Mouse (Mus musculus) kidney, postnatal 10 days (tissue): ENCODE results near the gene F11r.
A peak's percentile ranks its signal among the peaks of the same experiment; 100 is the strongest.
"Not testable (repeated sequence)": the region's sequence is repeated elsewhere in the genome, so short reads cannot be mapped to it uniquely, and the experiment has no call there.

Experiments
- DNase-seq: peaks from one replicate; pipeline ENCODE4 v3.0.0; 2021; ENCODE audit warnings: mixed read lengths

F11r gene

DNA sequence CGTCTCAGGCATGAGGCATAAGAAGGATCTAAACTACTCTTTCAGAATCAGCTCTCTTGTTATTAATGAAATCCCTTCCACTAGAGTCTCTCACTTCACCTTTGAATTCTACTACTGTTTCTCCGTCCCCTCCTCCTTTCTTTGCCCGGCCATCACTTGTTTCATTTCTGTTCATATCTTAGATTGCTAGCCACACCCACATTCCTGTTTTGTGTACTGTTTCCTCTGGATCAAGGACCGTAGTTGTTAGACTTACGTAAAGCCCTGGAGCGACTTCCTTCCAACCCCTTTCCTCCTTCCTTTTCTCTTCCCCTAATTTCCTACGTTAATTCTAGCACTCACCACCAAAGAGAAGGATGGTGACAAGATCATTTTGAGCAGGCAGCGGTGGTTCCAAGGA lies 1.7 kb downstream of the F11r start:
- DNase-seq = no peak

DNA sequence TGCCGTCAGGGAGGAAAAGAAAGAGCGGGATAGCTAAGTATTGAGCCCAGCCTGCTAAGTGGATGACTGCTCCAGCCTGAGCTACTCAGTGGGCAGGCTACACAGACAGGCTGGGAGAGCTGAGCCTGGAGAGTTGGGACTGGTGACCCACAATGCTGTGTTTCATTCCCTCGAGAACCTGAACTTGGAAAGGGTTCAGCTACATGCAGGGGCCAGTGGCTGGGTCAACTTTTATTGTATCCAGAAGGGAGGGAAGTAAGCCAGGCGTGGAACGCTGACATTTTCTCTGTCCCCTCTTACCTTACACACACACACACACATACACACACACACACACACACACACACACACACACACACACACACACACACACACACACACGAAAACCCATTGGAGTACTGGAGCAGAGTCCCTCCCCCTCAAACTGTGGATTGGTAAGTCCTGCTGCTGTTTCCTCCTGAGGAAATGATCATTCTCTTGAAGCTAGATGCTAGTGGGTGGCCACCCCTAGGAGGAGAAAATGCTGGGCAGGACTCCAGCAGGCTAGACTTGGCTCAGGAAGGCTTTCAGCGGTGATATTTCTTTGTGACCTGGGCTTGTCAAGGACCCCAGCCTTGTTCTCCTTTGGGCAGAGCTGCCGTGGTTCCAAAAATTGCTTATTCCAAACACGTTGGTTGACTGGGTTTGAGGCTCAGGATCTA lies 2.8 kb downstream of the F11r start:
- DNase-seq = peak; percentile 88

DNA sequence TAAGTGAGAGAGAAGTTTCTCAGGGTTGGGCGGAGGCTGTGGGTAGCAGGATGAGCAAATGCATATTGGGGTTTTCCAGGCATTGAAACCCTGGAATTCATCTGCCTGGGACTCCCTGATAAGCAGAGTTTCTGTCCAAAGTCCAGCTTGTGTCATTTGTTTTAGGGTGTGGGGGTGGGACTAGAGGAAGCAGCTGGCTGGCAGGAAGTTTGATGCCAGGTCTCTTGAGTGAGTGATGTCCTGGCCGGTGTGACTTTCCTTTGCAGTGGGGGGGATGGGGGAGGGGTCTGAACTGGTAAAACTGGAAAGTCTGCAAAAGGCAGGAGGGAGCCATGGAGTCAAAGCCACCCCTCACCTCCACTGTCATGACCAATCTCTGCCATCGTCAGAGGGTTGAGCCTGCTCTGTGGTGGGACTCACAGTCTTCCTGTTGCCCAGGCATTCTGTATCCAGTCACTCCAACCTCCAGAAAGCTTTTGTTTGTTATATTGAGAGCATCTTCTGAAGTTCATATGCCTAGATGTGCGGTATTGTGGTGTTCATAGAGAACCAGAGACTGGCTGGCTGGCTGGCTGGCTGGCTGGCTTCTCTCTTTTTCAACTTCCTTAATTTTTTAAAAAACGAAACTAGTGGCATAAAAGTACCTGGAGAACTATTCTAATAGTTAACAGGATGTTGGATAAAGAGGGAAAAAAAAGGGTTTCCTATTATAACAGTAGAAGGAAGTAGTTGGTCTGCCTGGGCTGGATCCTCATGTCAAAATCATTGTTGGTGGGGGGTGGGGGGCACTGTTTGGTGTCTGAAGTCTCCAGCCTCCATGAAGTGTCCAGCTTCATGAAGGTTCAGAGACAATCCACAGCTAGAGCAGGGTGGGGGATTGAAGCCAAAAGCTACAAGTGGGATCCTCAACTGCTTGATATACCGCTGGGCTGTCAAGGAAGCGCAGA lies 4.4 kb downstream of the F11r start:
- DNase-seq = peak; percentile 64

DNA sequence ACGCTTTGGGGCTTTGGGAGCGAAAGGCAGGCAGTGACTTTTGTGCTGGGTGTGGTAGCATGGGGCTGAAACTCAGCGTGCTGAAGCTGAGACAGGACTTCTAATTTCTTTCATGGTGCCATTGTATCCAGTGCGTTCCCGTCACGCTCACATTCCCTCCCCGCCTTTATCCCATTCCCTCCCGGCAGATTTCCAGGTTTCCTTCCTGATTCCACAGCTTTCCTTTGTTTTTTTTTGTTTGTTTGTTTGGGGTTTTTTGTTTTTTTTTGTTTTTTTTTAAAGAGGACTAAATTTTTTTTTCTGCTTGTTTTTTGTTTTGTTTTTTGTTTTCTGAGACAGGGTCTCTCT lies 5.1 kb downstream of the F11r start:
- DNase-seq = peak; percentile 52

DNA sequence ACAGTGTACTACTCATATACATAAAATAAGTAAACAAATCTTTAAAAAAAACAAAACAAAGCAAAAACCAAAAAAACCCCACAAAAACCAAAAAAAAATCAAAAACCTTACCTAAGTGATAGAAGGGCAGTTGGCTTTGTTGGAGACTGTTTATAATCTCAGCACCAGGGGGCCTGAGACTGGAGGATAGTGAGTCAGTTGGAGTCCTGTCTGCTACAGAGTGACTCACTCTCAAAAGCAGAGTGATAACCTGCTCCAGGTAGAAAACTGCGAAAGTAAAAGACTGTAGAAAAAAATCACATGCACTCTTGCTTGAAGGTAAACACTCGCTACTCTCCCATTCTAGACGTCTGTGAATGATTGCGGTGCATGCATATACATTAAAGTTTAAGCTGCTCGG lies 7.7 kb downstream of the F11r start:
- DNase-seq = no peak

DNA sequence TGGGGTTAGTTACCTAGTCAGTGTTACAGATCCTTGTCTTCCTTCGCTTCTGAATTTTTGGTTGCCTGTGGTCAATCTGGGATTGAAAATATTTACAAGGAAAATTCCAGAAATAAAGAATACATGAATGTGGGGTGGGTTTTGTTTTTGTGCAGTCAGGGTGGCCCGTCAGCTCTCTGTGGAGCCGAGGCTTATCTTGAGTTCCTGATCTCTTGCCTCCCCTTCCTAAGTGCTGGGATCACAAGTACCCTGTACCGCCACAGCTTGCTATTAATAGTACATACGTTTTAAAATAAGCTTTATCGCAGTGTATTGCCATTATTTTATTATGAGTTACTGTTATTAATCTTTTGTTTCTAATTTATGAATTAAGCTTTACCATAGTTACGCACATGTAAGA lies 9.5 kb downstream of the F11r start:
- DNase-seq = no peak

DNA sequence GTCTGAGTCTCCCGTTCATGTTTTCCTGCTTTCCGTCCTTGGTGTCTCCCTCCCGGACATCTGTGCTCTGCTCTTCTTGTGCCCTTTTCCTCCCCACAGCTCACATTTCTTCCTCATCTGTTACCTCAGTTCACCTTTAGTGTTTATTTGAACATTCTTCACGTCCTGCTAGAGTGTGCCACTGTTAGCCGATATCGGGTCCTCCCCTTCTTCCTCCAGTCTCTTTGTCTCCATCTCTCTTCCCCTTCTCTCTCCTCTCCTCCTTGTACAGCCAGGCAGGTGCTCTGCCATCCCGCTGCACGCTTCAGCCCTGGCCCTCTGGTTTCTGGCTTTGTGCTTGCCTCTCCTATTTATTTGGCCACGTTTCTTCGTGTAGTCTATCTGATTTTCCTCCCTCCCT lies 10.4 kb downstream of the F11r start:
- DNase-seq = no peak

DNA sequence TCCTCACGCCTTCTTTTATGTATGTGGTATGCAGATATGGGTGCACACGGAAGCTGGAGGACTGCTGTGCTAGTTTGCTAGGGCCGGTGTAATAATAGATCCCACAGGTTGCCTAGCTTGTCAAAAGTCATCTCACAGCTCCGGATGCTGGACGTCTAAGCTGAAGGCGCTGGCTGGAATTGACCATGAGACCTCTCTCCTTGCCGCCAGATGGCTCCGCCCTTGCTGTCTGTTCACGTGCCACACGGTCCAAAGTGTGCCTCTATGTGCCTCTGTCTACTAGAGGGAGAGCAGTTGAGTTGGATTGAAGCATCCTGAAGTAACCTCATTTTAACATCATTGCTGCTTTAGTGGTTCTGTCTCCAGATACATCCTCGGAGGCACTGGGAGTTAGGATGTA lies 12.7 kb downstream of the F11r start:
- DNase-seq = peak; percentile 19

DNA sequence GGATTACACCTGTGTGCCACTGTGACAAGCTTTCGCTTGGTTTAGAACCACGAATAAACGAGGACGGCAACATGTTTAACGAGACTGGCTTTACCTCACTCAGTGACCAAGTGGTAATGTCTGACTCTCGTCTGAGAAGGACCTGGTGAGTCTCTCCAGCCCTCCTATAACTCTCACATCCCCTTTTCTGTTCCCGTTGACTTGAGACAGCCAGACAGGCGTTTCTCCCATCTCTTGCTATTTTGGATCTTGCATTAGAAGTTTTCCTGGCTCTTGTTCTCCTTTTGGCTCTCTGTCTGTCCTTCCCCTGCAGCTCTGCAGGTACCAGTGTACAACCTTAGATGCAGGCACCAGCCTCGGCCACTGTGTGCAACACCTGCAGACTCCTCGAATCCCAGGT lies 13.7 kb downstream of the F11r start:
- DNase-seq = no peak

DNA sequence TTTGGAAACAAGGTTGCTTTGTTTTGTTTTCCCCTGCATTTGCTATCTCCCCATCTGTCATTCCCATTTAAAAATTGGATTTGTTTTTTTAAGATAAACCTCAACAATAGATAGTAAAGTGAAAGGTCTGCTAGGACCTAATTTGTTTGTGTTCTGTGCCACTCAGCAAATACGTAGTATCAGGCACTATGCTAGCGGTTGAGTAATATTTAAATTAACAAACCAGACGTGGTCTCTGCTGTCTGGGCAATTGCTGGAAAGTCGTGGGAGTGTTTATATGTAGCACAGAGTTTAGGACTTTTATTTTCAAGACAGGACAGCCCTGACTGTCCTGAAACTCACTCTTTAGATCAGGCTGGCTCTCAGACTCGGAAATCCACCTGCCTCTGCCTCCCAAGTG lies 15.2 kb downstream of the F11r start:
- DNase-seq = no peak

DNA sequence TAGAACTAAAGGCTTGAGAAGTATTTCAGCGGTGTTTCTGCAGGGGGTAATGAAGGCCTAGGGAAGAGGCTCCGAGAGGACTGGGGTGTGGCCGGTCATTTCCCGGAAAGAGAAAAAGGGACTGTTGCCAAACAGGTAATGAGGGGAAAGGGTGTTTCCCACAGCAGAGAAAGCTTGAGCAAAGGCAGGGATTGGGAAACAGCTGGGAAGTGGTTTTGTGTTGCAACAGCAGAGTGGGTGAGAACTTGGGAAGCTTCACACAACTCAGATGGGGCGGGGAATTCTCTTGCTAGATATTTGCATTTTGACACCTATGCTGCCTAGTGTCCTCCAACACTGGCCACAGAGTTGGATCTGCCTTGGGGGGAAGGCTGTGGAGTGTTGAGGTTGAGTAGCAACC lies 15.6 kb downstream of the F11r start:
- no peak for DNase-seq

DNA sequence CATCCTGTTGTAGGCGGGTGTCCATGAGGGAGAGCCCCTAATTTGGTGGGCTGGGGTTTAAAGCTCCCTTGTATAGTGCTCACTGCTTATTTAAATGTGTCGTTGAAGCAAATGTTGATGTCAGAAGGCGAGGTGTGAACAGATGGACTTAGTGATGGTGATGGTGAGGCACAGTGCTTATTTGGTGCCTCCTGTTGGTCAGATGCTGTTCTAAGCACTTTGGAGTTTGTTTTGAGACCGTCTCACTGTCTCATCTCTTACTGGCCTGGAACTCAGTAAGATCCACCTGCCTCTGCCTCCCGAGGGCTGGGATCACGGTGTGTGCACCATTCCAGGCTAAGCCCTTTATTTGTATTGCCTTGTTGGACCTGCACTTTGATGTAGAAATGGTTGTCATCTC lies 17.6 kb downstream of the F11r start:
- DNase-seq = no peak

DNA sequence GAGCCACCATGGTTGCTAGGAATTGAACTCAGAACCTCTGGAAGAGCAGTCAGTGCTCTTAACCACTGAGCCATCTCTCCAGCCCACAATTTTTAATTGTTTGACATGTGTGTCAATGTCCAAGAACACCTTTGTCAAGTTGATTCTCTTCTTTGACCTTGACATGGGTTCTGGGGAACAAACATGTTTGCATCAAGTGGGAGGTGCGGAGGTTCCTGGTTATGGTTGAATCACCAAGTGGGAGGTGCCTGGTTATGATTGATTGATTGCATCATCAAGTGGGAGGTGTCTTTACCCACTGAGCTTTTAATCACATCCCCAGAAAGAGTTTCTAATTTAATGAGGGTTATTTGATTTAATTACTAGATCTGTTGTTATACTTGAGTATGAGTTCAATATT lies 20.2 kb downstream of the F11r start:
- no peak for DNase-seq

DNA sequence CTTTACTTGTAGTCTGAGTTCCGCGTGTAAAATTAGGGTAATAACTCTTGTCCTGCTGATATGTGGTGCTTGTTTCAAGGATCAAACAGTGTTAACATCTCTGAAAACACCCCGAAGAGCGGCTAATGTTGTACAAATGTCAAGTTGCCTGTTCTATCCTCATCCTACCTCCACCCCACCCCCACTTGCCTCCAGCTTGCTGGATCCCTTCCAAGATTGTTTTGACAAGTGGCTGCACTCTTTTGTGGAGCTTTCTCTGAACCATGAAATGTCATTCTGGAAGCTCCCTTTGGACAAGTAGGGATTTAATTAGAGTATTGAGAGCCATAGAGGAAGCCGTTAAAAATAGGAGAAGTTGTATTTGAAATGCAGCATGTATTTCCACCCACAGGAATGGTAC lies 22.5 kb downstream of the F11r start:
- DNase-seq = peak; percentile 44

DNA sequence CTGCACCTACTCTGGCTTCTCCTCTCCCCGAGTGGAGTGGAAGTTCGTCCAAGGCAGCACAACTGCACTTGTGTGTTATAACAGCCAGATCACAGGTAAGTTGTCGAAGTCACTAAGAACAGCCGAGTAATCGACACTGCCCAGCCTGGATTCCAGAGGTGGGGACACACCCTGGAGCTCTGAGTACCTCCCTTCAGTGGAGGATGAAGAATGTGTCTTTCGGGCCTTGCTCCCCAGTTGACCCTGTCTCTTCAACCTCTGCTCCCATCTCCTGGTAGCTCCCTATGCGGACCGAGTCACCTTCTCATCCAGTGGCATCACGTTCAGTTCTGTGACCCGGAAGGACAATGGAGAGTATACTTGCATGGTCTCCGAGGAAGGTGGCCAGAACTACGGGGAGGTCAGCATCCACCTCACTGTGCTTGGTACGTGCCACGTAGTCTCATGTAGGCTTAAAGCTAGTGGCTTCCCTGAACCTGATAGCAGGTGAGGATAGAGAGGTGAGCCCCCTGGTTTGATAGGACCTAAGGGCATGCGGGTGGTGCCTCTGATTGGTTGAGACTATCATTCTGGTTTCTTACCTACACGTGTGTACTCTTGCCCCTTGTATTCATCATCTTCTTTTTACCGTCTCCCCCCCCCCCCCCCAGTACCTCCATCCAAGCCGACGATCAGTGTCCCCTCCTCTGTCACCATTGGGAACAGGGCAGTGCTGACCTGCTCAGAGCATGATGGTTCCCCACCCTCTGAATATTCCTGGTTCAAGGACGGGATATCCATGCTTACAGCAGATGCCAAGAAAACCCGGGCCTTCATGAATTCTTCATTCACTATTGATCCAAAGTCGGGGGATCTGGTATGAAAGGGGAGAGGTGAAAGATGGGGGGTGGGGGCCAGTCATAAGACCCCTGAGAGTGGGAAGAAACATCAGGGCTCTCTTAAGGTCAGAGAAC lies 23.5 kb downstream of the F11r start:
- DNase-seq = no peak

DNA sequence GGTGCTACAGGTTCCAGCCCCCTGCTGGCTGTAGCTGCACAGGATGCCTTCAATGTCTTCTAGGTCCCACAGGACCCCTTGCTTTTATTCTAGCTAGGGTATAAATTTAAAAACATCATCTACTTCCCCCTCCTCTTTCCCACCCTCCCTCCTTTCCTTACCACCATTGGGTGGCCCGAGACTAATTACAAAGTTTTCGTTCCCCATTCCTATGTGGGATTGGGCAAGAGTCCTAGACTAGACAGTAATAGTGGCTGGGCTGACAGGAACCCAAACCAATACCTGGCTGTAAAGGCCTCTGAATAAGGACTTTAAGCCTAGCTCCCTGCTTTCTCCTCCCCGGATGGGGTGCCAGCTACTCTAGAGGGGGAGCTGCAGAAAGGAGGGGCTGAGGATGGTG lies 25.8 kb downstream of the F11r start:
- no peak for DNase-seq

DNA sequence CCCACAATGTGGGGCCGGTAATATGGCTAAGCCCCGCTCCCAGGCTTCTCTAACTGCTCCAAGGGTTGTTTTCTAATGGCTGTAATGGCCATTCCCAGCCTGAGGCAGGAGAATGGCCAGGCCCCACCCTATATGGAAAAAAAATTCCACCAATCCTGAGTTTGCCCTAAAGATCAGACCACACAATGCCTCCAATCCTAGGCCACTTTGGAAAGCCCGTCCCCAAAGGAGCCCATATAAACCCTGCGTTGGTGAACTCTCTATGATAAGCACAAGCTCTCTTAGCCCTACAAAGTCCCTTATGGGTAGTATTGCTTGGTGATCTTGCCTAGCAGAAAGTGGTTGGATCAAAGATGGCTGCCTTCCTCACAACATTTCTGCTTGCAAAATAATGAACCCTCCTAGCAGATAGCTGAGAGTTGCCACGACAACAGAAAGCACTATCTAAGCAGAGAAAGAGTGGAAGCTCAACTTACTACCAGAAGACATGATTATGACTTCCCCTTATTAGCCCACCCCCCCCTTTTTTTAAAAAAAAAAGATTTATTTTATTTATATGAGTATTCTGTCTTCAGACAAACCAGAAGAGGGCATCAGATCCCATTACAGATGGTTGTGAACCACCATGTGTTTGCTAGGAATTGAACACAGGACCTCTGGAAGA lies 28.5 kb downstream of the F11r start:
- no peak for DNase-seq

DNA sequence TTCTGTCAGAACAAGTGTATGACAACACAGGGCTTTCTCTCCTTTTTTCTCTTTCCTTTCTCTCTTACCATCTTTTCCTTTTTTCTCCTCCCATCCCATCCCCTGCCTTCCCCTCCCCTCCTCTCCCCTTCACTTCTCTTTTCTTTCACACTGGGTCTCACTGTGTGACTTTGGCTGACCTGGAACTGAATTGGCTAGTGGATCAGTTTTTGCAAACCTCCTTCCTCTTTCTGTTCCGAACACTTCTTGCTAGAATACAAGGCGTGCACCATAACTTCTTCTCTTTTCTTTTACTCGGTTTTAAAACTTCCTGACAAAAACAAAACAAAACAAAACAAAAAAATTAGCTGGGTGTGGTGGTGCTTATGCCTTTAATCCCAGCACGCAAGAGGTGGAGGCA lies 29.2 kb downstream of the F11r start:
- DNase-seq = no peak

DNA sequence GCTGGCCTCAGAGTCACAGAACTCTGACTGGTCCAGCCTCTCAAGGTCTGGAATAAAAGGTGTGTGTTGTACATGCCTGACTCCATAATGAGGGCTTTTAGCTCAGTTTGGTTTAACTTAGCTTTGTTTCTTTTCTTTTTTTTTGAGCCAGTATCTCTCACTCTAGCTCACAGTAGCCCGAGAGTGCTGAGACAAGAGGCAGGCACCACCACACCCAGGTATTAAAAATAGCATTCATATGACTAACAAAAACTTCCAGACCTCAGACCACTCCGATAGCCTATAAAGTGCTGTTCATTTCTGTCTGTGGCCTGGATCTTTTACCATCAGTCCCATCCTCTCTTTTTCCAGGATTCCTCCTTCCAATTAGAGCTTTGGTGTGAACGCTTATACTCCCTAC lies 32.3 kb downstream of the F11r start:
- DNase-seq = no peak

DNA sequence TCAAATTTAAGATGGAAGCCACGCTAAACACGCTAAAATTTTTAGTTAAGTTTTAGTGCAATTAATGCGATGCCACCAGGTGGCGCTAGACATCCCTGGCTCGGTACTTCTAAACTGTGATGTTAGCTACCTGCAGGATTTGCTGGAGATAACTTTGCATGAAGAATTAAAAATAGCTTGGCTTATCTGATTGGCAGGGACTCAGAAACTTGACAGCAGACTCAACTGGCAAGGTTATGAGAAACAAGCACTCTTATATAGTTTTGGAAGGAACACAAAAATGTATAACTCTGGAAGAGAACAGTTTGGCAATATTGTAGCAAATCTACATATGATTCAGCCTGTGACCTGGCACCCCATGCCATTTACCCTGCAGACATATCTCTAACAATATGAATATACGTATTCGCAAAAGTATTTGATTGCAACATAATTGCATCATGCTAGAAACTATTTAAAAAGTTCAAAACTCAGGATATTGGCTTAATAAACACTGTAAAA lies 33.1 kb downstream of the F11r start:
- DNase-seq = peak; percentile 78

DNA sequence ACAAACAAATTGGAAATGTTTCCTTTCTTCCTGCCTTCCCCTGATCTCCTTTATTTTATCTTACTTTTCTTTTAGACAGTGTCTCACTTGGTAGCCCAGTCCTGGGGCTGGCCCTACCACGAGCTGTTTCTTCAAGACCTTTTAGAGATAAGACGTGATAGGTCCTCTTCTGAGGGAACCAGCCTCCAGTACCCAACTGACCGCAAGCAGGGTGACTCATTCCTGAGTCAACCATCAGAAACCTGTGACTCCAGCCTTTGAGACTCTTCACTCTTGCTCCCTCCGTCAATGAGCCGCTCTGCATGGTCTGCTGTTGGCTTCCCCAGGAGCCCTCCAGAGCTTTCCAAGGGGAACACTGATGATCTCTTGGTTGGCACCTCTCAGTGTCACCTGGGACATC lies 33.6 kb downstream of the F11r start:
- DNase-seq = no peak

DNA sequence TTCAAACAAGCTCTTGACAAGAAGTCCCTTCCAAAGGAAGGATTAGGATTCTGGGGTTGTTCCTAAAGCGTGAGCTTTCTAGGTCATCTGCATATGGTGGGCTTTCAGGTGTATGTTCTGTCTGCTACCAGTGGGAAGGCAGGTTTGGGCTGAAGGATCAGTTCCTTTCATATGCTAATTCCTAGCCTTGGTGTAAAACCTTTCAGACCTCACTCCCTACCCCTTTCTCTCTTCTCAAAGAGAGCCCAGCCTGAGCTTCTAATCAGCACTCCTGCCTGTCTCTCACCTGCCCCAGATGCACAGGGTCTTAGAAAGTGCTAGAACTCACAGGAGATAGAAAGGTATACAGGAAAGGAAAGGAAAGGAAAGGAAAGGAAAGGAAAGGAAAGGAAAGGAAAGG lies 34.1 kb downstream of the F11r start:
- DNase-seq = no peak

DNA sequence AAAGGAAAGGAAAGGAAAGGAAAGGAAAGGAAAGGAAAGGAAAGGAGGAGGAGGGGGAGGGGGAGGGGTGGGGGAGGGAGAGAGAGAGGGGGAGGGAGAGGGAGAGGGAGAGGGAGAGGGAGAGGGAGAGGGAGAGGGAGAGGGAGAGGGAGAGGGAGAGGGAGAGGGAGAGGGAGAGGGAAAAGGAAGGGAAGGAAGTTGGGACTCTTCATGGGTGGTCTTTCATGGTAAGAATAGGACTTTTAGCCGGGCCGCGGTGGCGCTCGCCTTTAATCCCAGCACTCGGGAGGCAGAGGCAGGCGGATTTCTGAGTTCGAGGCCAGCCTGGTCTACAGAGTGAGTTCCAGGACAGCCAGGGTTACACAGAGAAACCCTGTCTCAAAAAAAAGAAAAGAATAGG lies 34.6 kb downstream of the F11r start:
- not testable (repeated sequence) for DNase-seq
